Mouse (Mus musculus): ENCODE data around the gene Pan2. TPM values are rescaled to one million over a fixed set of nuclear protein-coding genes. Genes with fewer than 3 reads are reported as not detected.
A peak's percentile ranks its signal among the peaks of the same experiment; 100 is the strongest.

Gene Pan2
- total RNA-seq, 2 experiments from 2014 or later: 15.8 TPM

- intact Hi-C loops (cut with DNase I): loop anchor here (2.0 kb wide), 2 partner anchors 29 to 41 kb away; no protein-coding TSS in a partner anchor
- DNase-seq (ENCODE audit: extremely low spot score in 1 of 2, low spot score in 2 of 2): no peak
- TF ChIP-seq CTCF (IDR thresholded peaks at IDR 0.05): no peak
- Histone ChIP-seq H3K4me3 (peak overlapping the region; percentile 80), H3K27ac (peak overlapping the region; percentile 87)
Observed at GRCm38 (mm10) chr10:128367899-128368401, 64.8 kb downstream of the Pan2 start.

GRCm38 (mm10) chr10:128368402-128369217 lies 65.5 kb downstream of the Pan2 start, which contains the start of gene Coq10a:
Coq10a (minus strand) TSS chr10:128368997.
- TF ChIP-seq CTCF (IDR thresholded peaks at IDR 0.05): no peak
- Histone ChIP-seq H3K27ac (peak within 1 kb of the TSS; percentile 89), H3K4me3 (peak within 1 kb of the TSS; percentile 80)
- intact Hi-C loops (cut with DNase I): loop anchor here (2.0 kb wide), 2 partner anchors 30 to 40 kb away; no protein-coding TSS in a partner anchor
- peak; percentile 91 for DNase-seq (ENCODE audit: extremely low spot score in 1 of 2, low spot score in 2 of 2)

- Histone ChIP-seq H3K27ac (peak overlapping the region; percentile 89), H3K4me3 (peak overlapping the region; percentile 80)
- intact Hi-C loops (cut with DNase I): loop anchor here (2.0 kb wide), 2 partner anchors 30 to 40 kb away; no protein-coding TSS in a partner anchor
- no peak; the same call in 1 of the 2 replicates for TF ChIP-seq CTCF (IDR thresholded peaks at IDR 0.05)
- DNase-seq (ENCODE audit: extremely low spot score in 1 of 2, low spot score in 2 of 2): no peak
Observed at GRCm38 (mm10) chr10:128369218-128369543, 66.0 kb downstream of the Pan2 start.

- H3K27ac ChIP-seq: peak overlapping the region; percentile 89
- H3K4me3 ChIP-seq: peak overlapping the region; percentile 80; the same call in 1 of the 2 replicates
- DNase-seq (ENCODE audit: extremely low spot score in 1 of 2, low spot score in 2 of 2): no peak
- intact Hi-C loops (cut with DNase I): loop anchor here (2.0 kb wide), 2 partner anchors 31 to 39 kb away; no protein-coding TSS in a partner anchor
- TF ChIP-seq CTCF (IDR thresholded peaks at IDR 0.05): no peak
Observed at GRCm38 (mm10) chr10:128369599-128369998, 66.5 kb downstream of the Pan2 start.

- H3K27ac ChIP-seq: peak overlapping the region; percentile 32; the same call in 1 of the 2 replicates
Observed at GRCm38 (mm10) chr10:128370021-128370420, 66.9 kb downstream of the Pan2 start.

GRCm38 (mm10) chr10:128370601-128371000 lies 67.5 kb downstream of the Pan2 start:
- Histone ChIP-seq H3K4me3 (no peak overlapping the region), H3K27ac (no peak overlapping the region)
- DNase-seq (ENCODE audit: extremely low spot score in 1 of 2, low spot score in 2 of 2): no peak
- intact Hi-C loops (cut with DNase I): no loop called here
- TF ChIP-seq CTCF (IDR thresholded peaks at IDR 0.05): no peak

More at GRCm38 (mm10) chr10:128370021-128370420, 66.9 kb downstream of the Pan2 start:
- intact Hi-C loops (cut with DNase I): no loop called here
- no peak overlapping the region for H3K4me3 ChIP-seq
- no peak for DNase-seq (ENCODE audit: extremely low spot score in 1 of 2, low spot score in 2 of 2)
- TF ChIP-seq CTCF (IDR thresholded peaks at IDR 0.05): no peak

Other genes starting within 250 kb of the Pan2 start
- gene Ptges3, start 244.4 kb upstream of the Pan2 start, total RNA-seq (2021): 100 to 1,000 TPM; 121 to 123 TPM
- gene Atp5b, start 220.1 kb upstream of the Pan2 start, total RNA-seq (2021): 1,000 to 10,000 TPM; 1,628 to 1,633 TPM
- gene Baz2a, start 211.8 kb upstream of the Pan2 start, total RNA-seq (2021): 10 to 100 TPM; 42.2 to 45.1 TPM
- gene Rbms2, start 123.0 kb upstream of the Pan2 start, total RNA-seq (2021): 10 to 100 TPM; 15.6 to 16.4 TPM
- gene Gls2, start 108.9 kb upstream of the Pan2 start, total RNA-seq (2021): 10 to 100 TPM; 36.2 to 37.1 TPM
- gene Spryd4, start 91.5 kb upstream of the Pan2 start, total RNA-seq (2021): 10 to 100 TPM in 1 of 2 experiments, 1 to 10 TPM in 1; 9.5 to 10.4 TPM
- gene Mip, start 77.5 kb upstream of the Pan2 start, total RNA-seq (2021): not detected
- 1 to 10 TPM; 8.2 to 9.1 TPM for gene Timeless, start 71.3 kb upstream of the Pan2 start, total RNA-seq (2021)
- not detected for gene Apon, start 49.2 kb upstream of the Pan2 start, total RNA-seq (2021)
- gene Apof, start 34.7 kb upstream of the Pan2 start, total RNA-seq (2021): not detected
- gene Stat2, start 32.8 kb upstream of the Pan2 start, total RNA-seq (2021): 10 to 100 TPM; 29.2 to 31.5 TPM
- not detected for gene Il23a, start 4.6 kb upstream of the Pan2 start, total RNA-seq (2021)
- gene Cnpy2, start 19.1 kb downstream of the Pan2 start, total RNA-seq (2021): 10 to 100 TPM; 66.8 to 67.5 TPM
- gene Cs, start 34.4 kb downstream of the Pan2 start, total RNA-seq (2021): 100 to 1,000 TPM; 216 to 218 TPM
- 10 to 100 TPM; 53.0 to 54.6 TPM for gene Coq10a, start 65.7 kb downstream of the Pan2 start, total RNA-seq (2021)
- 10 to 100 TPM; 60.8 to 63.9 TPM for gene Ankrd52, start 73.8 kb downstream of the Pan2 start, total RNA-seq (2021)
- gene Slc39a5, start 97.9 kb downstream of the Pan2 start, total RNA-seq (2021): not detected
- gene Nabp2, start 108.2 kb downstream of the Pan2 start, total RNA-seq (2021): 10 to 100 TPM; 87.0 to 91.1 TPM
- gene Rnf41, start 108.3 kb downstream of the Pan2 start, total RNA-seq (2021): 10 to 100 TPM; 74.0 to 76.6 TPM
- gene Smarcc2, start 155.9 kb downstream of the Pan2 start, total RNA-seq (2021): 100 to 1,000 TPM; 253 to 254 TPM
- 100 to 1,000 TPM; 555 to 562 TPM for gene Myl6, start 190.8 kb downstream of the Pan2 start, total RNA-seq (2021)
- 10 to 100 TPM; 30.7 to 32.9 TPM for gene Myl6b, start 195.3 kb downstream of the Pan2 start, total RNA-seq (2021)
- gene Esyt1, start 222.5 kb downstream of the Pan2 start, total RNA-seq (2021): 10 to 100 TPM; 10.2 to 10.4 TPM
- 10 to 100 TPM; 12.4 to 15.7 TPM for gene Zc3h10, start 244.4 kb downstream of the Pan2 start, total RNA-seq (2021)
- 1,000 to 10,000 TPM; 1,506 to 1,537 TPM for gene Rpl41, start 246.0 kb downstream of the Pan2 start, total RNA-seq (2021)